Comparison of ENCODE assay signal across 7 mouse cellular contexts in genomic region chr10:126927101-126927961, GRCm38 (mm10). TPM values are rescaled to one million over a fixed set of nuclear protein-coding genes. Genes with fewer than 3 reads are reported as not detected.
DNase-seq lines count a peak whose midpoint lies in the region; ATAC-seq and TF ChIP-seq lines count a peak whose summit lies in the region.

No protein-coding gene starts in this region.

- WGBS in embryonic facial prominence, embryonic 14.5 days: 14% methylated on average over 11 of the region's 11 CpGs
- WGBS in hindbrain, embryonic 13.5 days: 15% methylated on average over 11 of the region's 11 CpGs
- 16% methylated on average over 11 of the region's 11 CpGs for WGBS in limb, embryonic 12.5 days
- WGBS in neural tube, embryonic 13.5 days: 13% methylated on average over 11 of the region's 11 CpGs

- no peak for TF ChIP-seq CTCF in C2C12 (IDR thresholded peaks at IDR 0.05; ENCODE audit: control insufficient read depth, insufficient read depth, insufficient read length)

- H3K4me2 ChIP-seq in embryonic facial prominence, embryonic 14.5 days (ENCODE audit: low read depth, low read length): peak overlapping the region; percentile 91
- peak overlapping the region; percentile 78 for H3K4me2 ChIP-seq in hindbrain, embryonic 13.5 days
- peak overlapping the region; percentile 90 for H3K4me2 ChIP-seq in limb, embryonic 12.5 days
- peak overlapping the region; percentile 82 for H3K4me2 ChIP-seq in neural tube, embryonic 13.5 days

- H3K79me3 ChIP-seq in C2C12 (ENCODE audit: low read depth): no peaks in the 10 kb centered on the region

- in situ Hi-C loops in ES-E14 (cut with MboI; ENCODE audit: low sequenced_read_pairs in 2 of 2, unreplicated experiment in 2 of 2): no loop called here

- H3K79me2 ChIP-seq in C2C12 (ENCODE audit: control insufficient read depth, insufficient read depth): no peaks in the 10 kb centered on the region

- H3K9me3 ChIP-seq in ES-E14 (ENCODE audit: control insufficient read depth, insufficient read depth, low read depth, low read length): no peaks in the 10 kb centered on the region
- H3K9me3 ChIP-seq in embryonic facial prominence, embryonic 14.5 days (ENCODE audit: control insufficient read depth, low read length): no peaks in the 10 kb centered on the region
- H3K9me3 ChIP-seq in hindbrain, embryonic 13.5 days: no peaks in the 10 kb centered on the region
- H3K9me3 ChIP-seq in limb, embryonic 12.5 days: no peaks in the 10 kb centered on the region
- H3K9me3 ChIP-seq in neural tube, embryonic 13.5 days: no peaks in the 10 kb centered on the region

- H3K27me3 ChIP-seq in C2C12 (ENCODE audit: control insufficient read depth, insufficient read depth, insufficient read length): no peaks in the 10 kb centered on the region
- H3K27me3 ChIP-seq in embryonic facial prominence, embryonic 14.5 days (replicated peaks; ENCODE audit: control insufficient read depth, insufficient read depth, low read length): no peaks in the 10 kb centered on the region
- peaks cover 53% of the 10 kb centered on the region for H3K27me3 ChIP-seq in hindbrain, embryonic 13.5 days
- peaks cover 4% of the 10 kb centered on the region; the same call in 1 of the 2 replicates for H3K27me3 ChIP-seq in limb, embryonic 12.5 days
- H3K27me3 ChIP-seq in neural tube, embryonic 13.5 days: peaks cover 29% of the 10 kb centered on the region

- peak overlapping the region; percentile 28 for H3ac ChIP-seq in C2C12 (ENCODE audit: control insufficient read depth, insufficient read length, low read depth)

- no peaks in the 10 kb centered on the region for H3K36me3 ChIP-seq in C2C12 (ENCODE audit: control insufficient read depth, insufficient read depth)
- no peaks in the 10 kb centered on the region for H3K36me3 ChIP-seq in ES-E14 (ENCODE audit: control insufficient read depth, insufficient read depth, low read length, poor library complexity, severe bottlenecking)
- H3K36me3 ChIP-seq in embryonic facial prominence, embryonic 14.5 days (ENCODE audit: control insufficient read depth, insufficient read depth, low read length): no peaks in the 10 kb centered on the region
- no peaks in the 10 kb centered on the region for H3K36me3 ChIP-seq in hindbrain, embryonic 13.5 days
- H3K36me3 ChIP-seq in limb, embryonic 12.5 days: no peaks in the 10 kb centered on the region
- no peaks in the 10 kb centered on the region for H3K36me3 ChIP-seq in neural tube, embryonic 13.5 days

- no peak overlapping the region; the same call in 1 of the 2 replicates for H3K27ac ChIP-seq in ES-E14 (ENCODE audit: insufficient read depth, low read depth, low read length, poor library complexity, severe bottlenecking)
- H3K27ac ChIP-seq in embryonic facial prominence, embryonic 14.5 days (replicated peaks; ENCODE audit: low read depth, low read length): peak overlapping the region; percentile 100
- H3K27ac ChIP-seq in hindbrain, embryonic 13.5 days: peak overlapping the region; percentile 64
- peak overlapping the region; percentile 98 for H3K27ac ChIP-seq in limb, embryonic 12.5 days
- peak overlapping the region; percentile 86 for H3K27ac ChIP-seq in neural tube, embryonic 13.5 days (replicated peaks)

- no peak overlapping the region for H3K9ac ChIP-seq in ES-E14 (ENCODE audit: insufficient read depth, low read depth, low read length, poor library complexity, severe bottlenecking)
- H3K9ac ChIP-seq in embryonic facial prominence, embryonic 14.5 days (ENCODE audit: low read depth, low read length): peak overlapping the region; percentile 83
- peak overlapping the region; percentile 81; the same call in 1 of the 2 replicates for H3K9ac ChIP-seq in hindbrain, embryonic 13.5 days
- peak overlapping the region; percentile 70 for H3K9ac ChIP-seq in limb, embryonic 12.5 days (replicated peaks)
- peak overlapping the region; percentile 77 for H3K9ac ChIP-seq in neural tube, embryonic 13.5 days

- peaks cover 15 to 36% of the 10 kb centered on the region in 2 experiments for H3K4me1 ChIP-seq in ES-E14 (ENCODE audit: control insufficient read depth in 2 of 2, insufficient read depth in 2 of 2, low read length in 2 of 2, poor library complexity in 1 of 2)
- peaks cover 46% of the 10 kb centered on the region for H3K4me1 ChIP-seq in embryonic facial prominence, embryonic 14.5 days (ENCODE audit: control insufficient read depth, insufficient read depth, low read length)
- peaks cover 44% of the 10 kb centered on the region for H3K4me1 ChIP-seq in hindbrain, embryonic 13.5 days (replicated peaks)
- peaks cover 55% of the 10 kb centered on the region for H3K4me1 ChIP-seq in limb, embryonic 12.5 days (replicated peaks)
- peaks cover 61% of the 10 kb centered on the region for H3K4me1 ChIP-seq in neural tube, embryonic 13.5 days (replicated peaks)

- H3K4me3 ChIP-seq in C2C12 (ENCODE audit: insufficient read depth, poor library complexity, severe bottlenecking): no peak overlapping the region
- peak overlapping the region; percentile 70 to 73; a peak in 3 of 4 replicates for H3K4me3 ChIP-seq in ES-E14 (ENCODE audit: insufficient read depth in 1 of 2, low read depth in 1 of 2, low read length in 2 of 2, poor library complexity in 1 of 2, severe bottlenecking in 1 of 2)
- H3K4me3 ChIP-seq in embryonic facial prominence, embryonic 14.5 days (ENCODE audit: low read depth, low read length): peak overlapping the region; percentile 49
- peak overlapping the region; percentile 55 for H3K4me3 ChIP-seq in hindbrain, embryonic 13.5 days
- H3K4me3 ChIP-seq in limb, embryonic 12.5 days (replicated peaks): peak overlapping the region; percentile 49
- peak overlapping the region; percentile 55 for H3K4me3 ChIP-seq in neural tube, embryonic 13.5 days

- DNase-seq in ES-E14 (ENCODE audit: low read depth, low spot score): no peak
- peak; percentile 80 for DNase-seq in embryonic facial prominence, embryonic 14.5 days (ENCODE audit: low spot score)

- peak; percentile 26 for ATAC-seq in embryonic facial prominence, embryonic 14.5 days (ENCODE audit: low read depth)
- ATAC-seq in hindbrain, embryonic 13.5 days (ENCODE audit: low FRiP score): no peak
- no peak for ATAC-seq in limb, embryonic 12.5 days (ENCODE audit: insufficient number of reproducible peaks, insufficient read depth, low FRiP score, low TSS enrichment, low read depth)
- ATAC-seq in neural tube, embryonic 13.5 days (ENCODE audit: low read depth): 0 out of 2 replicates have a peak, but pooled peaks have one; percentile 2
- no peak for ATAC-seq in erythroblast, adult 5-6 weeks (replicated peaks; ENCODE audit: low FRiP score, poor library complexity, severe bottlenecking)

TF ChIP-seq in C2C12, 6 proteins besides CTCF, POLR2A, EP300 and RAD21:
- no peak for TF ChIP-seq MAX (IDR thresholded peaks at IDR 0.05)
- no peak for TF ChIP-seq MYOD1 (IDR thresholded peaks at IDR 0.05; ENCODE audit: control insufficient read depth, insufficient read length, low read depth)
- TF ChIP-seq USF1 (IDR thresholded peaks at IDR 0.05; ENCODE audit: low read depth): no peak
- TF ChIP-seq MYOG (IDR thresholded peaks at IDR 0.05; ENCODE audit: control insufficient read depth, extremely low read depth, insufficient read length): no peak
- TF ChIP-seq FOSL1 (IDR thresholded peaks at IDR 0.05; ENCODE audit: insufficient read depth, low read length, poor library complexity, severe bottlenecking): no peak
- no peak for TF ChIP-seq CEBPB (IDR thresholded peaks at IDR 0.05; ENCODE audit: low read depth)

TF ChIP-seq in ES-E14, 5 proteins besides CTCF, POLR2A, EP300 and RAD21:
- no peak for TF ChIP-seq MAFK (IDR thresholded peaks at IDR 0.05; ENCODE audit: insufficient read depth, low read depth, low read length)
- no peak for TF ChIP-seq CHD2 (IDR thresholded peaks at IDR 0.05; ENCODE audit: low read depth, low read length)
- TF ChIP-seq HCFC1 (IDR thresholded peaks at IDR 0.05; ENCODE audit: borderline replicate concordance, insufficient read depth, low read length): no peak
- TF ChIP-seq ZNF384 (IDR thresholded peaks at IDR 0.05; ENCODE audit: low read depth, low read length): no peak
- TF ChIP-seq ZC3H11A (IDR thresholded peaks at IDR 0.05; ENCODE audit: borderline replicate concordance, low read depth, low read length): no peak

RNA-seq across cellular contexts. Expression of gene Atp23, which starts 26.2 kb away (rescaled TPM):
- polyA plus RNA-seq in C2C12 (2012; fragmentation: generic; extraction: Trizol): 13.4 TPM
- 12.1 and 12.2 TPM in 2 replicates for total RNA-seq in ES-E14 (2012; rRNA removed)
- polyA plus RNA-seq in embryonic facial prominence, embryonic 14.5 days (2014; fragmentation: Nextera tagmentation; extraction: Ambion mirVana): 16.7 and 20.6 TPM in 2 replicates
- polyA plus RNA-seq in hindbrain, embryonic 13.5 days (2015; fragmentation: Nextera tagmentation; extraction: Ambion mirVana): 10.6 and 10.9 TPM in 2 replicates
- 22.9 TPM in 2 replicates for polyA plus RNA-seq in limb, embryonic 12.5 days (2016; fragmentation: Nextera tagmentation; extraction: Ambion mirVana)
- polyA plus RNA-seq in neural tube, embryonic 13.5 days (2015; fragmentation: Nextera tagmentation; extraction: Ambion mirVana): 10.5 and 12.0 TPM in 2 replicates
- 0.38 and 2.3 TPM in 2 replicates for total RNA-seq in erythroblast, adult 5-6 weeks (2015; ENCODE audit: low replicate concordance)
- total RNA-seq in erythroblast, adult 5-6 weeks (2017; ENCODE audit: low replicate concordance): 0.09 and 0.98 TPM in 2 replicates

RNA-seq across cellular contexts. Expression of gene Ctdsp2, which starts 51.2 kb away (rescaled TPM):
- 57.5 TPM for polyA plus RNA-seq in C2C12 (2012; fragmentation: generic; extraction: Trizol)
- 28.5 and 38.1 TPM in 2 replicates for total RNA-seq in ES-E14 (2012; rRNA removed)
- polyA plus RNA-seq in embryonic facial prominence, embryonic 14.5 days (2014; fragmentation: Nextera tagmentation; extraction: Ambion mirVana): 109 and 116 TPM in 2 replicates
- polyA plus RNA-seq in hindbrain, embryonic 13.5 days (2015; fragmentation: Nextera tagmentation; extraction: Ambion mirVana): 18.9 and 19.8 TPM in 2 replicates
- polyA plus RNA-seq in limb, embryonic 12.5 days (2016; fragmentation: Nextera tagmentation; extraction: Ambion mirVana): 74.6 and 89.2 TPM in 2 replicates
- polyA plus RNA-seq in neural tube, embryonic 13.5 days (2015; fragmentation: Nextera tagmentation; extraction: Ambion mirVana): 21.9 and 26.9 TPM in 2 replicates
- 19.6 and 29.3 TPM in 2 replicates for total RNA-seq in erythroblast, adult 5-6 weeks (2015; ENCODE audit: low replicate concordance)
- 16.5 and 20.9 TPM in 2 replicates for total RNA-seq in erythroblast, adult 5-6 weeks (2017; ENCODE audit: low replicate concordance)

Comparison
In these comparisons a context has a peak if more than half of its experiments do, and no peak if none do; other contexts are left out.
1. ATAC-seq: peak in embryonic facial prominence, embryonic 14.5 days (single experiment) and neural tube, embryonic 13.5 days (single experiment); none in hindbrain, embryonic 13.5 days (single experiment), limb, embryonic 12.5 days (single experiment) and erythroblast, adult 5-6 weeks (single experiment).
2. Peak in every context shown above with its lines, with median percentiles within 50 percentile points of each other: H3K4me2 ChIP-seq.